Mouse (Mus musculus): Measurements from ENCODE around the gene Bcar3. TPM values are rescaled to one million over a fixed set of nuclear protein-coding genes. Genes with fewer than 3 reads are reported as not detected.
A peak's percentile ranks its signal among the peaks of the same experiment; 100 is the strongest.
"Not testable (repeated sequence)": the region's sequence is repeated elsewhere in the genome, so short reads cannot be mapped to it uniquely, and the experiment has no call there.

Bcar3 gene
- total RNA-seq (2022) = 1 to 10 TPM; 3.3 to 8.9 (median 4.4) TPM

- peak; percentile 81 to 88 for DNase-seq (ENCODE audit: low spot score in 2 of 2)
Measured at GRCm38 (mm10) chr3:122293954-122294850, at the start of gene Bcar3. Bcar3 (plus strand) TSS chr3:122294136.

GRCm38 (mm10) chr3:122244759-122245158 lies 49.2 kb upstream of the Bcar3 start:
- no peak for DNase-seq (ENCODE audit: low spot score in 2 of 2)

GRCm38 (mm10) chr3:122245215-122245877 lies 48.6 kb upstream of the Bcar3 start, which contains the start of gene Gclm:
Gclm (plus strand) TSS chr3:122245557.
- peak; percentile 90 to 95 for DNase-seq (ENCODE audit: low spot score in 2 of 2)

- peak in 1 of 2 experiments; percentile 36 for DNase-seq (ENCODE audit: low spot score in 2 of 2)
Measured at GRCm38 (mm10) chr3:122245878-122246332, 48.0 kb upstream of the Bcar3 start.

- no peak for DNase-seq (ENCODE audit: low spot score in 2 of 2)
Measured at GRCm38 (mm10) chr3:122246406-122246805, 47.5 kb upstream of the Bcar3 start.

GRCm38 (mm10) chr3:122246986-122247767 lies 46.8 kb upstream of the Bcar3 start:
- DNase-seq (ENCODE audit: low spot score in 2 of 2) = no peak

- no peak for DNase-seq (ENCODE audit: low spot score in 2 of 2)
Measured at GRCm38 (mm10) chr3:122247768-122248100, 46.2 kb upstream of the Bcar3 start.

GRCm38 (mm10) chr3:122252466-122253253 lies 41.3 kb upstream of the Bcar3 start:
- no peak for DNase-seq (ENCODE audit: low spot score in 2 of 2)

GRCm38 (mm10) chr3:122254050-122254449 lies 39.9 kb upstream of the Bcar3 start:
- DNase-seq (ENCODE audit: low spot score in 2 of 2) = not testable (repeated sequence)

- DNase-seq (ENCODE audit: low spot score in 2 of 2) = no peak
Measured at GRCm38 (mm10) chr3:122269986-122270385, 23.9 kb upstream of the Bcar3 start.

- not testable (repeated sequence) for DNase-seq (ENCODE audit: low spot score in 2 of 2)
Measured at GRCm38 (mm10) chr3:122272565-122272964, 21.4 kb upstream of the Bcar3 start.

GRCm38 (mm10) chr3:122273407-122274240 lies 20.3 kb upstream of the Bcar3 start:
- DNase-seq (ENCODE audit: low spot score in 2 of 2) = no peak

GRCm38 (mm10) chr3:122274241-122275024 lies 19.5 kb upstream of the Bcar3 start, which contains the start of gene Dnttip2:
Dnttip2 (plus strand) TSS chr3:122274388.
- DNase-seq (ENCODE audit: low spot score in 2 of 2) = peak; percentile 86 to 90

GRCm38 (mm10) chr3:122275111-122275510 lies 18.8 kb upstream of the Bcar3 start:
- DNase-seq (ENCODE audit: low spot score in 2 of 2) = no peak

- no peak for DNase-seq (ENCODE audit: low spot score in 2 of 2)
Measured at GRCm38 (mm10) chr3:122287195-122287594, 6.7 kb upstream of the Bcar3 start.

- no peak for DNase-seq (ENCODE audit: low spot score in 2 of 2)
Measured at GRCm38 (mm10) chr3:122288613-122289195, 5.2 kb upstream of the Bcar3 start.

GRCm38 (mm10) chr3:122289344-122289743 lies 4.6 kb upstream of the Bcar3 start:
- not testable (repeated sequence) for DNase-seq (ENCODE audit: low spot score in 2 of 2)

- DNase-seq (ENCODE audit: low spot score in 2 of 2) = no peak
Measured at GRCm38 (mm10) chr3:122290696-122291095, 3.2 kb upstream of the Bcar3 start.

- DNase-seq (ENCODE audit: low spot score in 2 of 2) = no peak
Measured at GRCm38 (mm10) chr3:122291828-122292227, 2.1 kb upstream of the Bcar3 start.

Data from gastrocnemius, adult 8-10 months (tissue).